Mouse (Mus musculus) testis, adult 2 months (tissue): ENCODE results near the gene Atxn7l3.

Source experiments
- CTCF ChIP-seq: fragments of 200-500 bp; IDR thresholded peaks from 2 replicates; pipeline ENCODE4 v1.5.1; 2012; ENCODE audit warnings: low read depth, mild to moderate bottlenecking, inconsistent platforms, low read length, moderate library complexity; ENCODE audit not compliant: control insufficient read depth, insufficient read depth, insufficient replicate concordance
- POLR2A ChIP-seq: fragments of 200-500 bp; IDR thresholded peaks from 2 replicates; pipeline ENCODE4 v1.6.1; 2012; ENCODE audit warnings: low read depth, mild to moderate bottlenecking, inconsistent platforms, low read length, moderate library complexity; ENCODE audit not compliant: control insufficient read depth

- TF ChIP-seq POLR2A (no peak), CTCF (no peak)
Observed at GRCm38 (mm10) chr11:102279595-102279994, 16.8 kb downstream of the Atxn7l3 start.
